Mouse (Mus musculus): Measurements from ENCODE around the gene Wdr62.

GRCm38 (mm10) chr7:30235625-30236024 is 44.6 kb downstream of the Wdr62 start, which contains the start of gene Ovol3:
- no peak for TF ChIP-seq CTCF (IDR thresholded peaks at IDR 0.05; ENCODE audit: low read depth, low read length)
- TF ChIP-seq POLR2A (IDR thresholded peaks at IDR 0.05; ENCODE audit: insufficient read depth, low read length): no peak
- no peak for TF ChIP-seq EP300 (IDR thresholded peaks at IDR 0.05; ENCODE audit: insufficient read depth, low read depth, low read length)

Data from ES-Bruce4 (cell line).